ENCODE assay signal across 35 mouse cellular contexts in genomic region chr4:96314158-96314557, GRCm38 (mm10). TPM values are rescaled to one million over a fixed set of nuclear protein-coding genes. Genes with fewer than 3 reads are reported as not detected.
DNase-seq lines count a peak whose midpoint lies in the region; ATAC-seq and TF ChIP-seq lines count a peak whose summit lies in the region.
"Had no signal": no experiment of that assay in that cellular context is flagged by ENCODE, and none has a peak within 500 bp of the region (broad histone marks: within the 10 kb centered on the region; RNA-seq: fewer than 3 reads in every experiment).

No protein-coding gene starts in this region.

- H3K4me2 ChIP-seq in intestine, postnatal 0 days (replicated peaks; ENCODE audit: low read depth), result no peak overlapping the region
- H3K4me2 ChIP-seq in stomach, postnatal 0 days (replicated peaks; ENCODE audit: low read depth), result no peak overlapping the region
- H3K4me2 ChIP-seq: embryonic facial prominence, embryonic 13.5 days; embryonic facial prominence, embryonic 15.5 days; forebrain, embryonic 12.5 days had no signal

- no peak overlapping the region for H3K4me3 ChIP-seq in intestine, postnatal 0 days (ENCODE audit: low read depth, low read length)
- no peak overlapping the region for H3K4me3 ChIP-seq in stomach, postnatal 0 days (ENCODE audit: low read depth, low read length)
- H3K4me3 ChIP-seq: embryonic facial prominence, embryonic 13.5 days; embryonic facial prominence, embryonic 15.5 days; erythroblast, embryonic 14.5 days; forebrain, embryonic 10.5 days; forebrain, embryonic 12.5 days had no signal

- H3K36me3 ChIP-seq in intestine, postnatal 0 days (ENCODE audit: control insufficient read depth, insufficient read depth), result no peaks in the 10 kb centered on the region
- H3K36me3 ChIP-seq in stomach, postnatal 0 days (ENCODE audit: control insufficient read depth, insufficient read depth, low read length), result no peaks in the 10 kb centered on the region
- H3K36me3 ChIP-seq: embryonic facial prominence, embryonic 13.5 days; embryonic facial prominence, embryonic 15.5 days; forebrain, embryonic 10.5 days; forebrain, embryonic 12.5 days had no signal

- H3K9me3 ChIP-seq in intestine, postnatal 0 days (ENCODE audit: control insufficient read depth), result no peaks in the 10 kb centered on the region
- H3K9me3 ChIP-seq in stomach, postnatal 0 days (ENCODE audit: control insufficient read depth, low read length), result no peaks in the 10 kb centered on the region
- H3K9me3 ChIP-seq: embryonic facial prominence, embryonic 13.5 days; embryonic facial prominence, embryonic 15.5 days; forebrain, embryonic 10.5 days; forebrain, embryonic 12.5 days had no signal

- no peak for TF ChIP-seq CTCF in intestine, postnatal 0 days (IDR thresholded peaks at IDR 0.05; ENCODE audit: low read depth)
- TF ChIP-seq CTCF in stomach, postnatal 0 days (IDR thresholded peaks at IDR 0.05; ENCODE audit: low read depth), result no peak

- peak; percentile 1 for DNase-seq in 3T3-L1 (ENCODE audit: low read depth, low spot score)
- DNase-seq in ES-CJ7 (ENCODE audit: low read depth, low spot score), result peak; percentile 18
- peak; percentile 48 for DNase-seq in R1 (ENCODE audit: low read depth, low spot score)
- no peak for DNase-seq in layer of hippocampus, postnatal 36 days
- no peak for DNase-seq in stomach, postnatal 0 days (ENCODE audit: low spot score)
- no peak for DNase-seq in kidney, postnatal 36 days
- DNase-seq in heart, postnatal 25 days (ENCODE audit: low spot score), result no peak
- DNase-seq: adrenal gland, adult 8-10 months; adrenal gland, postnatal 14 days; adrenal gland, postnatal 36 days; B cell, adult 2 months; cerebellum, adult 11-12 months; cerebellum, adult 2 months; cerebellum, adult 9-11 months; cerebellum, postnatal 14 days; cerebellum, postnatal 36 days; embryo, embryonic 11 days had no signal

- H3K27me3 ChIP-seq in intestine, postnatal 0 days (replicated peaks; ENCODE audit: control insufficient read depth, insufficient read depth, low read length), result no peaks in the 10 kb centered on the region
- no peaks in the 10 kb centered on the region for H3K27me3 ChIP-seq in stomach, postnatal 0 days (ENCODE audit: control insufficient read depth, insufficient read depth, low read length)
- H3K27me3 ChIP-seq: CH12.LX; embryonic facial prominence, embryonic 13.5 days; embryonic facial prominence, embryonic 15.5 days; forebrain, embryonic 12.5 days; Patski had no signal

- H3K9ac ChIP-seq in intestine, postnatal 0 days (ENCODE audit: low read depth, low read length), result no peak overlapping the region
- no peak overlapping the region for H3K9ac ChIP-seq in stomach, postnatal 0 days (ENCODE audit: low read length)
- H3K9ac ChIP-seq: embryonic facial prominence, embryonic 13.5 days; embryonic facial prominence, embryonic 15.5 days; forebrain, embryonic 12.5 days had no signal

- 82% methylated on average over 13 of the region's 13 CpGs for WGBS in intestine, postnatal 0 days
- 87% methylated on average over 13 of the region's 13 CpGs for WGBS in stomach, postnatal 0 days

- no peak for TF ChIP-seq EP300 in stomach, postnatal 0 days (optimal IDR thresholded peaks at IDR 0.05)

- no peaks in the 10 kb centered on the region for H3K4me1 ChIP-seq in intestine, postnatal 0 days (replicated peaks; ENCODE audit: control insufficient read depth, insufficient read depth, low read length)
- H3K4me1 ChIP-seq in stomach, postnatal 0 days (replicated peaks; ENCODE audit: control insufficient read depth, insufficient read depth), result no peaks in the 10 kb centered on the region
- H3K4me1 ChIP-seq: embryonic facial prominence, embryonic 13.5 days; embryonic facial prominence, embryonic 15.5 days; forebrain, embryonic 10.5 days; forebrain, embryonic 12.5 days had no signal

- ATAC-seq in intestine, postnatal 0 days, result peak; percentile 92
- ATAC-seq in stomach, postnatal 0 days (ENCODE audit: low FRiP score, low TSS enrichment), result no peak
- ATAC-seq: activated CD4-positive, CD25-positive, alpha-beta regulatory T cell, adult 4 months; CD4-positive, CD25-positive, alpha-beta regulatory T cell, adult 4 months; forebrain, embryonic 14.5 days; forebrain, embryonic 16.5 days; Patski had no signal

- intact Hi-C loops in heart, postnatal 25 days (cut with DNase I), result no loop called here

- no peak overlapping the region for H3K27ac ChIP-seq in intestine, postnatal 0 days (ENCODE audit: low read depth, low read length)
- no peak overlapping the region for H3K27ac ChIP-seq in stomach, postnatal 0 days (replicated peaks)
- H3K27ac ChIP-seq: embryonic facial prominence, embryonic 13.5 days; embryonic facial prominence, embryonic 15.5 days; forebrain, embryonic 10.5 days; forebrain, embryonic 12.5 days had no signal

RNA-seq across cellular contexts. Expression of gene Cyp2j11, which starts 34.3 kb away (rescaled TPM):
- polyA plus RNA-seq in intestine, postnatal 0 days (2015; fragmentation: Nextera tagmentation; extraction: Ambion mirVana), result not detected in 2 replicates
- total RNA-seq in layer of hippocampus, postnatal 36 days (2021), result not detected
- not detected in 2 replicates for polyA plus RNA-seq in stomach, postnatal 0 days (2015; fragmentation: Nextera tagmentation; extraction: Ambion mirVana)
- not detected for total RNA-seq in heart, postnatal 25 days (2021)
- total RNA-seq: adrenal gland, adult 18-20 months; adrenal gland, adult 8-10 months; adrenal gland, postnatal 14 days; adrenal gland, postnatal 36 days; CH12.LX; common myeloid progenitor, adult 5-6 weeks; ES-E14; MEL had no signal
- polyA plus RNA-seq: activated CD4-positive, CD25-positive, alpha-beta regulatory T cell, adult 4 months; CD4-positive, CD25-positive, alpha-beta regulatory T cell, adult 4 months; cerebellum, adult 2 months; embryonic facial prominence, embryonic 11.5 days; embryonic facial prominence, embryonic 13.5 days; embryonic facial prominence, embryonic 15.5 days; erythroblast, embryonic 14.5 days; forebrain, embryonic 10.5 days; forebrain, embryonic 12.5 days; forebrain, embryonic 14.5 days; forebrain, embryonic 16.5 days; frontal cortex, adult 2 months; Patski had no signal

Comparison
In these comparisons a context has a peak if more than half of its experiments do, and no peak if none do; other contexts are left out.
1. DNase-seq: peak in 3T3-L1 (single experiment), ES-CJ7 (single experiment) and R1 (single experiment); none in layer of hippocampus, postnatal 36 days (0 of 2), stomach, postnatal 0 days (single experiment), kidney, postnatal 36 days (0 of 2) and heart, postnatal 25 days (single experiment).